Mouse (Mus musculus) naive thymus-derived CD4-positive, alpha-beta T cell, adult 2 months (primary cell): Measurements from ENCODE around the gene Plcl1.

Experiments used
- DNase-seq: peaks from one replicate; pipeline ENCODE4 v3.0.0-alpha.2; 2011; ENCODE audit warnings: low read depth

Plcl1 gene

GRCm38 (mm10) chr1:55617857-55618256 lies 212.1 kb downstream of the Plcl1 start:
- no peak for DNase-seq

GRCm38 (mm10) chr1:55618617-55619286 lies 213.0 kb downstream of the Plcl1 start:
- no peak for DNase-seq

GRCm38 (mm10) chr1:55631496-55631895 lies 225.8 kb downstream of the Plcl1 start:
- DNase-seq: no peak

- DNase-seq: no peak
Measured at GRCm38 (mm10) chr1:55632024-55632423, 226.3 kb downstream of the Plcl1 start.

- DNase-seq: no peak
Measured at GRCm38 (mm10) chr1:55633326-55633725, 227.6 kb downstream of the Plcl1 start.

- DNase-seq: no peak
Measured at GRCm38 (mm10) chr1:55659518-55660210, 253.9 kb downstream of the Plcl1 start.

GRCm38 (mm10) chr1:55661381-55661780 lies 255.7 kb downstream of the Plcl1 start:
- no peak for DNase-seq

GRCm38 (mm10) chr1:55665137-55665827 lies 259.6 kb downstream of the Plcl1 start:
- DNase-seq: no peak

GRCm38 (mm10) chr1:55665828-55666673 lies 260.3 kb downstream of the Plcl1 start:
- DNase-seq: no peak

- no peak for DNase-seq
Measured at GRCm38 (mm10) chr1:55666798-55667197, 261.1 kb downstream of the Plcl1 start.

- no peak for DNase-seq
Measured at GRCm38 (mm10) chr1:55668622-55669237, 263.0 kb downstream of the Plcl1 start.

- no peak for DNase-seq
Measured at GRCm38 (mm10) chr1:55682676-55683075, 277.0 kb downstream of the Plcl1 start.

- no peak for DNase-seq
Measured at GRCm38 (mm10) chr1:55686261-55686660, 280.5 kb downstream of the Plcl1 start.

- no peak for DNase-seq
Measured at GRCm38 (mm10) chr1:55693636-55694220, 288.0 kb downstream of the Plcl1 start.

GRCm38 (mm10) chr1:55696206-55696605 lies 290.5 kb downstream of the Plcl1 start:
- no peak for DNase-seq

GRCm38 (mm10) chr1:55699393-55699970 lies 293.8 kb downstream of the Plcl1 start:
- DNase-seq: no peak

GRCm38 (mm10) chr1:55700016-55700415 lies 294.3 kb downstream of the Plcl1 start:
- DNase-seq: no peak

- DNase-seq: no peak
Measured at GRCm38 (mm10) chr1:55700726-55701125, 295.0 kb downstream of the Plcl1 start.

GRCm38 (mm10) chr1:55701601-55702000 lies 295.9 kb downstream of the Plcl1 start:
- DNase-seq: no peak

GRCm38 (mm10) chr1:55702106-55702505 lies 296.4 kb downstream of the Plcl1 start:
- no peak for DNase-seq

- no peak for DNase-seq
Measured at GRCm38 (mm10) chr1:55704707-55705106, 299.0 kb downstream of the Plcl1 start.
